Mouse (Mus musculus) bone marrow, adult 2 months (tissue): Measurements from ENCODE around the gene Col5a3.

ENCODE experiments used
- CTCF ChIP-seq: fragments of 200-500 bp; IDR thresholded peaks from 2 replicates; pipeline ENCODE4 v1.5.1; 2011; ENCODE audit warnings: low read length, control low read depth; ENCODE audit not compliant: control insufficient read depth, insufficient read depth
- POLR2A ChIP-seq: fragments of 200-500 bp; IDR thresholded peaks from 2 replicates; pipeline ENCODE4 v1.6.1; 2011; ENCODE audit warnings: low read depth, mild to moderate bottlenecking, control low read depth, low read length, borderline replicate concordance; ENCODE audit not compliant: control insufficient read depth

- TF ChIP-seq POLR2A: no peak
- no peak for TF ChIP-seq CTCF
Measured at GRCm38 (mm10) chr9:20850179-20850578, 35.3 kb upstream of the Col5a3 start.
